Mouse (Mus musculus) left cerebral cortex, postnatal 25 days (tissue): ENCODE measurements at regions not wholly inside any gene's neighbourhood (a gene's known extent, or its start where the extent isn't known, plus 50 kb on each side); places are given as distances from the start of the nearest gene placed in this dataset.
"Not testable (repeated sequence)": the region's sequence is repeated elsewhere in the genome, so short reads cannot be mapped to it uniquely, and the experiment has no call there.

Experiments
- DNase-seq, 2 experiments: peaks; one replicate each; pipeline ENCODE4 v3.0.0; 2022; ENCODE audit warnings: low spot score in 2 of 2, mixed read lengths in 1 of 2
- intact Hi-C: fragments of 180-260 bp; cut with DNase I; formaldehyde crosslinking; loops from one replicate; pipeline ENCODE4 v1.15.1; 2025

DNA sequence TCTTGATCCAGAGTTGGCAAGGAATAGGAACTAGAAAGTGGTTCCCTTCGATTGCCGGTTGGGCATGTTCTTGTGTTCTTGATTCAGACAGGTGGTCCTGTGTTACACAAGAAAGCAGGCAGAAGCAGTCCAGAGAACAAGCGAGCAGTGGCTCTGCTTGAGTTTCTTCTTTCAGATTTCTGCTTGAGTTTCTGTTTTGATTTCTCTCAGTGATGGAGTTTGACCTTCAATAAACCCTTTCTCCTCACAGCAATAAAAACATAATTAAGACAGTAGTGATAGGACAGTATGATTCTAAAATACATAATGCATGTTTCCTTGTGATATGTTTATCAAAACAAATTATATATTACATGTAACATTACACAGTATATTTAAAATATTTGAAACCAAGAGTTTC, 59.1 kb downstream of the Klf6 start:
- intact Hi-C loops: no loop called here
- no peak for DNase-seq

DNA sequence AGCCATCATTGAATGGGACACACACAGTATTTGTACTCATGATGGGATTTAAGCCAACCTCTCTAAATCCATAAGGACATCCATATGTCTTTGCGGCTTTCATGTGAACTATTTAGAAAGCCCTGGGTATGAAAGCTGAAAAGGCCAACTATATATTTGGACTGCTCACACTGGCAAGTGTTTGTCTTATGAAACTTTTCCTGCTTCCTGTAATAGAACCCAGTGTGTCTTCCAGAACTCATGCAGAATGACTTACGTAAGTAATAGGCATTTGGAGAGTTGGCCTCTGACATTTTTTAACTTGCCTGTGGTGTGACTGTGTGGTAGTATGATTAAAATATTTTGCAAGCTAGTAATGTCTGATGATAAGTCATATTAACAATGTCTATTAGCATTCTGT, 70.2 kb downstream of the Klf6 start:
- intact Hi-C loops: no loop called here
- DNase-seq: peak in 1 of 2 experiments; percentile 8

DNA sequence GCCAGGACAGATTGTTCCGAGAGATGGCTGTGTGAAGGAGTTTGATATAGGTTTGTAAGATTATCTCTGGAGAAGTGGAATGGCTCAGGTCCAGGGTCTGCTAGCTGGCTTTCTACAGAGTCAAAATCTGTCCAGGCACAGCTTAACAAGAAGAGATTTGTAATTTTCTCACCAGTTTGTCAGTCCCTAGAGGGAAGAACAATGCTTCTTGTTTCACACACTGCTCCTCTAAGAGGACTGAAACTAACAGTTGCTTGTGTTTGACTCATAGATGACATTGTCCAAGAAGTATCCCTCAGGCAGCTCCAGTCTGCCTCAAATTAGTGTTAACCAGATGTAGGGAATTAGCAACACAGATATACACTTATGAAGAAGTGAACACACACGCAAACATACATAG, 76.2 kb downstream of the Klf6 start:
- no peak for DNase-seq
- intact Hi-C loops: no loop called here

DNA sequence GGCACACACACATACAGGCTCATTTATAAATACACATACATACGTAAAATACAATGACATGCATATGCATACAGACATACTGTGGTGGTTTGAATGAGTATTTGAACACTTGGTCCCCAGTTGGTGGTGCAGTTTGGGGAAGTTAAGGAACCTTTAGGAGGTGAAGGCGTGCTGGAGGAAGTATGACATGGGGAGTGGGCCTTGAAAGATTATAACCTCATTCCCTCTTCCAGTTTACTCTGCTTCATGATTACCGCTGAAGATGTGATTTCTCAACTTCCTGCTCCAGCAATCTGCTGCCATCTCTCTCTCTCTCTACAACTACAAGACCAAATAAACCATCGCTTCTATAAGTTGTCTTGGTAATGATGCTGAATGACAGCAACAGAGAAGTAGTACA, 76.7 kb downstream of the Klf6 start:
- intact Hi-C loops: no loop called here
- DNase-seq: no peak

DNA sequence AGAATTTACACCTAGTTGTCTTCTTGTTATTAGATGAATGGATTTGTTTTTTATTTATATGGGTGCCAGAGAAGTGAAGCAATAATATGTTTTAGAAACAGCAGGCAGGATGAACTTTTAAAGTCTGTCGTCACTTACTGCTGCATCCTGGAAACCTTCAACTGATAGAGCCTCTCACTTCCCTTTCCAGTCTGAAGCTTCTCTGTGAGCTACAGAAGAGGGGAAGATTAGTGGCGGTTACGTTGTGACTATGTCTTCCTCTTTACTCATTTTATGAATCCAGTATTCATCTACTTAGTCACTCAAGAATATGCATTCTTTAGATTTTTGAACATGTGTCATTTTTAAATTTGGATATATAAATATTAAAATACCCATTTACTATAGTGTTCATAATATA, 78.1 kb downstream of the Klf6 start:
- no peak for DNase-seq
- intact Hi-C loops: no loop called here

DNA sequence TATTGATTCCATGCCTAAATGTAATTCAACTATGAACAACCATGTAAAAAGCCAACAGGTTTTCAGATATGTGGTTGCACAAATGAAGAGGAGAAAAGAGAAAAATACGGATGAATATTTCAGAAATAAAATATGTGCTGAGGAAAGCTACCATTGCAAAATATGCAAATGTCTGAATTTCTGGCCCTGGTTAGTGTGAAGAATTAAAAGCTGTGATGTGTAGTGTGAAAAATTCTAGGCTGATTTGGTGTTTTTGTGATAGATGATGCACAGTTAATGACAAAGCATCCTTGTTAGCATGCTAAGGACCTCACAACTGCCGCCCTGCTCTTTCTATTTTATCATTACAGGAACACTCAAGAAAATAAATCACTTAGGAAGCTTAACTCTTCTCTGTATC, 91.6 kb downstream of the Klf6 start:
- peak in 1 of 2 experiments; percentile 29 for DNase-seq
- intact Hi-C loops: no loop called here

DNA sequence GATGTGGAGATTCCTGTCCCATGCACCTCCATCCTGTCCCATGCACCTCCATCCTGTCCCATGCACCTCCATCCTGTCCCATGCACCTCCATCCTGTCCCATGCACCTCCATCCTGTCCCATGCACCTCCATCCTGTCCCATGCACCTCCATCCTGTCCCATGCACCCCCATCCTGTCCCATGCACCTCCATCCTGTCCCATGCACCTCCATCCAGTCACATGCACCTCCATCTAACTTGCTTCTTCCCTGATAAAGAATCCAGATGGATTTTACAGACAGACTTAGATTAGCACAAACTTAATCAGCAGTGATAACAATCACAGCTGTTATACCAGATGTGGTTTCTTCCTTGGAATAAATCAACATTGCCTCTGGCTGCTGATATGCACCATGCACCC, 93.8 kb downstream of the Klf6 start:
- intact Hi-C loops, DNase-seq: not testable (repeated sequence)

DNA sequence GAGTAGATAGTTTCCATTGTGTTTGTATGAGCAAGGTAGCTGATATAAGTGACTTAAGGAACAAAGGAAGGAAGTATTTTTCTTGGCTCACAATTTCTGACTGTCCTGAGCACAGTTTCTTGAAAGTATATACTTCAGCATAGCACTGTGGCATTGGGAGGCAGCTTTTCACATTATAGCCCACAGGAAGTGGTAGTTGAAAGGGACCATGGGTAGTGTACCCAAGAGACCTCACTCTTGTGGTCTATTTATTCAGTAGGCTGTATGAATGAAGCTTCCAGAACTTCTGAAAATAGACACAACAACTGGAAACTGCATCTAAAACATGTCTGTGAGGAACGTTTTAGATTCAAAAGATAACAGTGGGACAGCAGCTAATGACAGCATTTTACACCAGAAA, 94.9 kb downstream of the Klf6 start:
- intact Hi-C loops: no loop called here
- no peak for DNase-seq

DNA sequence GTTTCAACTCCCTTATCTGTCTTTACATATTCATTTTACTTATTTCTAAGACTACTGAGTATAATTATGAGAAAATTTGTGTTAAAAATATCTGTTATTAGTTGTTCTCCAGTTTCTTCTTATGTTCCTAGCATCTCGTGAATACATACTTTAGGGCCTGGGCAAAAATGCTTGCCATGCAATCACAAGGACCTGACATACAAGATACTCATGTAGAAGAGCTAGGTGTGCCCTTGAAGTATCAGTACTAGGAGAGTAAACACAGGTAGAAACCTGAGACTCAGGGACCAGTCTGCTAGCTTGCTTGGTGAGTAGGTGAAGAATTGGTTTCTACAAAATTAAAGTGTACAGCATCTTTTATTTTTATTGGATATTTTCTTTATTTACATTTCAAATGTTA, 101.7 kb downstream of the Klf6 start:
- intact Hi-C loops: no loop called here

DNA sequence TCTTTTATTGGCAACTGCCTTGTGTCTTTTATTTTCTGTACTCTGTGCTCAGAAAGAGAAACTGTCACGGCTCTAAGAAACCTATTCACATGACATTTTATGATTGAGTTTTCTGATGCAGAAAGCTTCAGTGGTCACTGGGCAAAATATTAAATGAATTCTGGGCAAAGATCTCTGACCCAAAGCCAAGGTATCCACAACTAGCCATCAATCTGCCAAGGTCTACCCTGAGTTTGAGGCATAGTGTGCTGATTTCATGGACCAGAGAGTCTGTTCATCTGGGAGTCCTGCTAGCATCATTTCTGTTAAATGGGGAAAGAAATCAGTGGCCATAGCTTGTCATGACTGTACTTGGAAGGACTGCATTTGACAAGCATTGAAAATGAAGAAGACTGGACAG, 103.3 kb downstream of the Klf6 start:
- intact Hi-C loops: no loop called here
- DNase-seq: no peak

More for the DNA sequence above, 101.7 kb downstream of the Klf6 start:
- DNase-seq: no peak

DNA sequence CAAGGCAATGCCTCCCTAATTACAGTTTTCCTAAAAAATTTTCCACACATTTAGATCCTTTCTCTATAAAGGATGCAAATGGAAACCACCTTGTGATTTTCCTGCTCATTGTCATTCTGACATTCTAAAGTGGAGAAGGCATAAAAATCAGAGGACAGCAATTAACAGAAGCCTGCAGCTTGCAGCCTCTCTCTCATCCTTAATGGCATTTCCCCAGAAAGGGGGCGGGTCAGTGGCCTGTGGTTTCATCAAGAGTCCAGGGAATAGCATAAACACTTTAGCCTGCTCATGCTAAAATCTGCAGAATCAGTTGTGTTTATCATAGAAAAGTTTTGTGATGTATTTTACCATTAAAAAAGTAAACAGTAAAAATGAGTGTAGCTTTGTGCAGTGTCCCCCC, 117.3 kb downstream of the Klf6 start:
- DNase-seq: no peak
- intact Hi-C loops: no loop called here

DNA sequence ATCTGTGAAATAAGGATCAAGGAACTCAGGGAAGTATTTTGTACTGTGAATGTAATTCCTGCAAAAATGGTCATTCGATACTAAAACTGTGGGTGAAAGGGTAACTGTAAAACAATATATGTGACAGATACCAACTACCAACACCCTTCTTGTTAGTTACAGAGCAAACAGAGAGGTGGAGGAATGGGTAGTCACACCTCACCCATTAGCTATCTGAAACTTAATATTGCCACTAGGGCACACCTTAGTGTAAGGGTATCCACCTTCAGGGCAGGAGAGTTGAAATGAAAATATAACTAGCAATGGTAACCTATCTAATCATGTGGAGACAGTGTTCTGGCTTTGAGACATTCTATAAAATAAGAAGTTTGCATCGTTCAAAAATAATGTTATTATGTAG, 126.2 kb downstream of the Klf6 start:
- intact Hi-C loops: no loop called here
- DNase-seq: no peak

DNA sequence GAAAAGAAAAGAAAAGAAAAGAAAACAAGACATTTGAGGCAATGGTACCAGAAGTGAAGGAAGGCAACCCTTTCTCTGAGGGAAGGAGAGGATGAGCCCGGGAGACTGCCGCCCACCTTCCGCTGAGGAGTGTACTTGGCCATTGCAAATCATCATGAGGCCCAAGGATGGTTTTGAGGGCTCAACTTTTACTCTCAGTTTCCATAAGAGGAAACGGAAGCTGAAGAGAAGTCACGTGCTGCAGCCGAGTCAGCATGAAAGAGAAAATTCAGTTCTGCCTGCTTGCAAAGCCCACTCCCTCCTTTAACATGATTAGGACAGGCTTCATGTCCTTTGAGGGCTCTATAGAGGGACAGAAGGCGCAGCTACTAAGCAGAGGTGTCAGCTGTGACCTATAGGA, 127.1 kb downstream of the Klf6 start:
- DNase-seq: no peak
- intact Hi-C loops: no loop called here

DNA sequence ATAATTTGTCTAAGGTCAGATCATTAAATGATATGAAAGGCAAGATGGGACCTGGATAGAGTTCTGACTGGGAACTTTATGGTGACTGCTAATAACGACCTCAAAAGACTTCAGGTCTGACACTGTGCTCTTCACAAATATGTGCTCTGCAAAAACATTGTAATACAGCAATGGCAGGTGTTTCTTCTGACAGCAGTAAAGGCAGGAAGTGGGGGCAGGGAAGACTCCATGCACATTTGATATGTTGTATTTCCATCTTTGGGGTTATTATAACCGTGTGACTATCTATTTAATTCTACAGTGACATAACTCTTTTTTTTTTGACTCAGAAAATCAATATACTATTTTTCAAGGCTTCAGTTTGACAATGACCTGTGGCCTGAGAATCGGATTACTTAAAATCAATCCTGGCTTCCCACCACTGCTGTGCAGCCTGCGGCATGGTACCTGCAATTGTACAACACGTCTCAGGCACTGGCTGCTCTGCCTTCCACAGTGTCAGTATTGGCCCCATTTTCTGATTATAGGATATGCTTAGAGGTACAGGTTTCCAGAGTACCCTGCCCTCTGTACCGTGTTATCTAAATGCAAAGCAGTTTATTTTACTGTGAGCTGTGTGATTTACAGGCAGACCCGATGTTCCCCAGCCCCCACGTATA, 139.4 kb downstream of the Klf6 start:
- intact Hi-C loops: no loop called here
- no peak for DNase-seq

DNA sequence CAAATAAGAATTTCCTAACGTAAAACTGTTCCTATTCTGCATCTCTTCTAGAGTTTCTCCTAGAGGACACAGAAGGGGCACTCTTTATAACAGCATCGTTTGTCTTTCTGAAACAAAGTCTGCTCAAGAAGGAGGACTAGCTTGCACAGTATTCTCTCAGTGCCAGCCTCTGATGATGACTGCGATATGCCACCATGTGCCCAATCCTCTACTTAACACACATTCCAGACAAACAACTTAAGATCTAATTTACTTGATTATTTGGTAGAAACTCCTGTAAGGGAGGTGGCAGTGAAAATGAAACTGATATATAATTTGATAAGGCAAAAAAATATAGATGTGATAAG, 139.9 kb downstream of the Klf6 start:
- DNase-seq: no peak
- intact Hi-C loops: no loop called here

DNA sequence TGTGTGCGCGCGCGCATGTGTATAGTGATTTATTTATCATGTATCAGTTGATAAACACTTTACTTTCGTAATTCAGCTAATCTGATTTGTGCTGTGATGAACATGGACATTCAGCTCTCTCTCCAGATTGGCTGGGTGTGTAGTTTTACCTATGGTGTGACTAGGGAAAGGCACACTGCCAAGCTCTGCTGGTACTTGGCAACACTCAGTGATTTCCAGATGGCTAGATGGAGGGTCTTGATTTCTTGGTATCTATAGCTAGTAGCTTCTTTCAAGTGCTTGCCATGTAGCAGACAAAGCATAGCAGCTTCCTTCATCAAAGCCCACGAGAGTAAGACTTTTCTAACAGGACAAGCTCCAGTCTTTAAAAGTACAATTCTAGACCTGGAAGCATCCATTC, 144.6 kb downstream of the Klf6 start:
- intact Hi-C loops: no loop called here
- DNase-seq: no peak

DNA sequence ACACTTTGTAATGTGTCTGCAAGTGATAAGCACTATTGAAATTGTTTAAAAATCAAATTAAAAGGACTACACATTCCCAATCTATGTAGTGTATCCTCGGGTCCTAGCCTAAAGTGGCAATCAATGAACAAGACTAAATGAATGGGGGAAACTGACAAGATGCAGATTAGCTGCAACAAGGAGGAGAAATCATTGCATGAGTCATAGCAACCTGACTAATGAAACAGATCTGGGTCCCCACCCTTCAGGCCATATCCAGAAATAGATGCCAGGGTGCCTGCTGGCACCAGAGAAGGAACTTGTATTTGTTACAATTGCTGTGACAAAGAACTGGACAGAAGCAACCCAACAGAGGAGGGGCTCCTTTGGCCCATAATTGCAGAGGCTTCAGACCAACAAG, 148.4 kb downstream of the Klf6 start:
- DNase-seq: no peak
- intact Hi-C loops: no loop called here

DNA sequence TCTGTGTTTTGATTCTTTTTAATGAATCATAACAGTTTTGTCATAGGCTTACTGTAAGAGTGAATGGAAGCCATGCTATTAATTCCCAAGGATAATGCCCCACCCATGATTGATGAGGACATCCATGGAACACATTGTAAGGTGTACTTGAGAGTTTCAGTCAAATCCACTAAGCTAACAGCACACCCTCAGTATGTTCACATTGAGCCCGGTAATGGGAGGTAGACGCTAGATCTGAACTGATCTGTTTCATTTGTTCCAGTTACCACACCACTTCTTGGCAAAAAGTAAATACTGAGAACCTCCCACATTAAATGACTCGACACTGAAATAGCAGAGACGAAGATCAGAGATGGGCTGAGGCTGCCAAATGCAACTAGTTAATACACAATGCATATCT, 165.9 kb downstream of the Klf6 start:
- no peak for DNase-seq
- intact Hi-C loops: no loop called here

DNA sequence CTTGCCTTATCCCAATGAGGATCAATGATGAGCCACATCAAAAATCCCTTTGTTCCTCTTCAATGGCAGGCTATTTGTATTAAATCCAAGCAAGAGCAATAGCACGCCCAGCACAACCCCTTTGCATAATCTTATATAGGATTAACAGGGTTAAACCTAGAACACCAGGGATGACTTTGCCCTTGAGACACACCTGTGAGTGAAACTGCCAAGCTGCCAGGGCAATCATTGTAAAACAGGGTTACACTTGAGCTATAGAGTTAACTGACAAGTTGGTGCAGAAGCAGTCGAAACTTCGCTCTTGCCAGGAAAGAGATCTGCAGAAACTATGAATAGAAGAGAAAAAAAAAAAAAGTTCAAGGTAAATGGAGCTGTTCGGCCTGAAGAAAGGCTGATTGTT, 167.6 kb downstream of the Klf6 start:
- DNase-seq: no peak
- intact Hi-C loops: no loop called here

DNA sequence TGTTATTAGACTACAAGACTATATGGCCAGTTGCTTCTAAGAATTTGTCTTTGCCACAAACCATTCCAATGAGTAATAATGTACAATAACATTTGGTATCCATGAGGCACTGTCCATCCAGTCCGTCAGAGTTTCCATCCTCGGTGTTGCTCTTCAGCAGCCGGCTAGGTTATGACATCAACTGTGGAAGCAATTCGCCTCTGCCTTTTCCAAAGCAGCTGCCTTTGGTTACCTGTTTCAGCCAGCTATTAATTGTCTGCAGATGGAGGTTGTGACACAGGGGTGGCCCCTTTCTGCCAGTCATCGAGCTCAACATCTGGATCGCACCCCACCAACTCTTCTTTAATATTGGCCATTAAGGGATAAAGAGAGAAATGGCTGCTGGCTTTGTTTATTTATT, 168.2 kb downstream of the Klf6 start:
- no peak for DNase-seq
- intact Hi-C loops: no loop called here

DNA sequence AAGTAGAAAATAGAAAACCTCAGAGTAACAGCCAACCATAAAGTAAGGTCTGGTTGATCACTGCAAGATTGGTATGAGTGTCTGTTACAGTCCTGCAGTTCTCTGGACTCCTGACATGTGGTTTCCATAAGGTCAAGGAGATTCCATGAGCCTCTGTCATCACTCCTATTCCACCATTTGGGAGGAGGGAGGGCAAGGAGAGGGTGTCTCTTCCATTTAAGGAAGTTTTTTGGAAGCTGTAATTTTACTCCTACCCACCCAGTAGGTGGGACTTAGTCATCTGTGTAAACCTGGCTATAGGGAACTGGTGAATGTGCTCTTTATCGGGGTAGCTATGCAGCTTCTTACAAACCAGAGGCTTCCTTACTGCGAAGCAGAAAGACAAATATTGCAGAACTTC, 168.8 kb downstream of the Klf6 start:
- intact Hi-C loops: no loop called here
- DNase-seq: peak in 1 of 2 experiments; percentile 30

DNA sequence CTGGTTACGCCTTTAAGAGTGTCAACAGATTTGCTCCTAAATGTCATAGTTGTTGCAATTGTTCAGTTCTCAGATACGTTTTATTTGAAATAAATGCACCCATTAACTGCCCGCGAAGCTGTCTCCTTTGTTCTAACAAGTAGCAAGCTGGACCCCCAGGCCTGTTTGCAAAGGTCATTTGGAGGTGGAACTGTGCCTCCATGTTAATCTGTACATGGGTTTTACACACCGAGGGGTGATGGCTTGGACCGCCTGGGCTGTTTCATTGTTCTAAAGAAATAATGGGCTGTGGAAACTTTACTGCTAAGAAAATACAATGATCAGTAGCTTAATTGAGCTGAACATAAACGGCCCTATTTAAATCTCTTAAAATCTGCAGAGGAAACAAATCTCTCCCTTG, 178.8 kb downstream of the Klf6 start:
- DNase-seq: no peak
- intact Hi-C loops: no loop called here

DNA sequence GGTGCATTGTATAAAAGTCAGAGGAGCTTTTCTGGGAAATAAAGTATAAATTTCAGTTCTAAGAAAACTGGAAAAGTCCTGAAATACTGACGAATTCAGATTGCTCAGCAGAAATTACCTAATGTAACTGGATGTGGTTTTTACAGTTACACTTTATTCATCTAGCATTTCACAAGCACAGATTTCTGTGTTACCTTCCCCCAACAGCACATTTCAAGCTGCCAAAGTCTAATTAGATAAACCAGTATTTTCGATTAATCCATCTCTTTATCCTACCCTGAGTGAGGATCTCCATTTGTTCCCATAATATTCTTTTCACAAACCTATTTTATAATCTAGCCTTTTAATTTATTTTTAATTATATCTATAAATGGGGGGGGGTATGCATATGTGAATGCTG, 179.4 kb downstream of the Klf6 start:
- no peak for DNase-seq
- intact Hi-C loops: no loop called here
